Mouse (Mus musculus) kidney, embryonic 15.5 days (tissue): ENCODE results near the gene Zp3. TPM values are rescaled to one million over a fixed set of nuclear protein-coding genes. Genes with fewer than 3 reads are reported as not detected.

Experiments
- ATAC-seq: fragments of 200-750 bp; cut with Nextera tagmentation; replicated peaks from 2 replicates; pipeline ENCODE4 v1.8.0; 2017; ENCODE audit warnings: moderate TSS enrichment; ENCODE audit not compliant: low FRiP score
- H3K27ac ChIP-seq: fragments of 300-500 bp; sonication (generic); 2 replicates; pipeline ENCODE4 v1.5.1; 2015; ENCODE audit warnings: mild to moderate bottlenecking, inconsistent platforms
- H3K27me3 ChIP-seq: fragments of 300-500 bp; sonication (generic); 2 replicates; pipeline ENCODE4 v1.6.1; 2015; ENCODE audit warnings: inconsistent platforms
- H3K36me3 ChIP-seq: fragments of 300-500 bp; sonication (generic); 2 replicates; pipeline ENCODE4 v1.6.1; 2015; ENCODE audit warnings: inconsistent platforms
- H3K4me1 ChIP-seq: fragments of 300-500 bp; sonication (generic); 2 replicates; pipeline ENCODE4 v1.6.1; 2015; ENCODE audit warnings: inconsistent platforms
- H3K4me2 ChIP-seq: fragments of 300-500 bp; sonication (generic); 2 replicates; pipeline ENCODE4 v1.6.1; 2015; ENCODE audit warnings: moderate library complexity, mild to moderate bottlenecking, inconsistent platforms
- H3K4me3 ChIP-seq: fragments of 300-500 bp; sonication (generic); replicated peaks from 2 replicates; pipeline ENCODE4 v1.5.1; 2015; ENCODE audit warnings: mild to moderate bottlenecking, inconsistent platforms
- H3K9ac ChIP-seq: fragments of 300-500 bp; sonication (generic); 2 replicates; pipeline ENCODE4 v1.6.1; 2015; ENCODE audit warnings: mild to moderate bottlenecking, inconsistent platforms
- H3K9me3 ChIP-seq: fragments of 300-500 bp; sonication (generic); replicated peaks from 2 replicates; pipeline ENCODE4 v1.6.1; 2016; ENCODE audit warnings: inconsistent platforms
- WGBS: fragments of 180-500 bp; shearing (Covaris S2); methylation state at CpG from one replicate; pipeline ENCODE4 v1.1.7; 2015; ENCODE audit warnings: mixed read lengths; 5-methylcytosine and 5-hydroxymethylcytosine counted together
- polyA plus RNA-seq: library from polyadenylated mRNA; unstranded; fragments of >200 nt; fragmentation: Nextera tagmentation; extraction: Ambion mirVana; gene quantifications from 2 replicates; pipeline ENCODE4 v1.2.1, GENCODE M21; 2015

The Zp3 gene
- polyA plus RNA-seq, 1 experiment from 2014 or later: 0.30 TPM

- 80% methylated on average over 10 of the region's 10 CpGs for WGBS
- no peaks in the 10 kb centered on the region for H3K9me3 ChIP-seq
- H3K4me3 ChIP-seq: no peak overlapping the region
- peak overlapping the region; percentile 45 for H3K27ac ChIP-seq
- ATAC-seq: no peak
- H3K4me2 ChIP-seq: no peak overlapping the region
- peaks cover 30% of the 10 kb centered on the region for H3K4me1 ChIP-seq
- H3K36me3 ChIP-seq: peaks cover 50% of the 10 kb centered on the region
- no peak overlapping the region for H3K9ac ChIP-seq
- H3K27me3 ChIP-seq: no peaks in the 10 kb centered on the region
Measured at GRCm38 (mm10) chr5:136016014-136016876, 36.3 kb downstream of the Zp3 start.

- no peak overlapping the region; the same call in 1 of the 2 replicates for H3K27ac ChIP-seq
- H3K4me3 ChIP-seq: no peak overlapping the region
- H3K36me3 ChIP-seq: peaks cover 47% of the 10 kb centered on the region
- no peak for ATAC-seq
- no peak overlapping the region for H3K4me2 ChIP-seq
- H3K9me3 ChIP-seq: no peaks in the 10 kb centered on the region
- no peak overlapping the region for H3K9ac ChIP-seq
- no peaks in the 10 kb centered on the region for H3K27me3 ChIP-seq
- H3K4me1 ChIP-seq: peaks cover 30% of the 10 kb centered on the region
- WGBS: 86% methylated on average over 6 of the region's 6 CpGs
Measured at GRCm38 (mm10) chr5:136017262-136017661, 37.4 kb downstream of the Zp3 start.

GRCm38 (mm10) chr5:136018726-136019125, 38.8 kb downstream of the Zp3 start:
- no peak overlapping the region for H3K4me2 ChIP-seq
- H3K4me3 ChIP-seq: no peak overlapping the region
- peaks cover 30% of the 10 kb centered on the region for H3K4me1 ChIP-seq
- 88% methylated on average over 2 of the region's 2 CpGs for WGBS
- H3K36me3 ChIP-seq: peaks cover 38% of the 10 kb centered on the region
- ATAC-seq: no peak
- H3K9me3 ChIP-seq: no peaks in the 10 kb centered on the region
- H3K27ac ChIP-seq: no peak overlapping the region
- H3K27me3 ChIP-seq: no peaks in the 10 kb centered on the region
- no peak overlapping the region for H3K9ac ChIP-seq

- no peak for ATAC-seq
Measured at GRCm38 (mm10) chr5:136019907-136020306, 40.0 kb downstream of the Zp3 start.

DNA sequence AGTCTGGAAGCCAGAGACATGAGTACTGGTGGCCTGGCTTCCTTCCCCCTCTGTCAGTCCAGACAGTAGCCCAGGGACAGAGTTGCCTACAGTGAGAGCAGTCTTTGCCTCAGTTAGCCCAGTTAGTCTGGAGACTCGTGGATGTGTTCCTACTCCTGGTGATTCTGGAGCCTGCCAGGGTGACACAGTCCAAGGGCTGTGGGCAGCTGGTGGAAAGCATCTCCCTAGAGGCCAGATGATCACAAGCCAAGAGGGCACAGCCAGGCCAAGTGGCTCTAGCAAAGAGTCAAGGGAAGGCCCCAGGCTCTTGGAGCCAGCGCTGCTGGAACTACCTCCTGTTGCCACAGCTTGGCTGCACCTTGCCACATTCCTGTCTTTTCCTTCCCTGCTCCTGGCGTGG, 45.8 kb downstream of the Zp3 start:
- Histone ChIP-seq H3K4me1 (peaks cover 7% of the 10 kb centered on the region; the same call in 1 of the 2 replicates), H3K9me3 (no peaks in the 10 kb centered on the region), H3K27me3 (no peaks in the 10 kb centered on the region), H3K4me2 (no peak overlapping the region), H3K36me3 (peaks cover 71% of the 10 kb centered on the region), H3K4me3 (no peak overlapping the region), H3K27ac (no peak overlapping the region), H3K9ac (no peak overlapping the region)
- 81% methylated on average over 3 of the region's 3 CpGs for WGBS
- ATAC-seq: no peak

More at GRCm38 (mm10) chr5:136019907-136020306, 40.0 kb downstream of the Zp3 start:
- no peak overlapping the region for H3K4me2 ChIP-seq
- 23% methylated on average over 1 of the region's 1 CpGs for WGBS
- 0 out of 2 replicates have a peak overlapping the region, but pooled peaks have one; percentile 6 for H3K27ac ChIP-seq
- no peaks in the 10 kb centered on the region for H3K27me3 ChIP-seq
- H3K9me3 ChIP-seq: no peaks in the 10 kb centered on the region
- peaks cover 26% of the 10 kb centered on the region for H3K4me1 ChIP-seq
- H3K9ac ChIP-seq: 0 out of 2 replicates have a peak overlapping the region, but pooled peaks have one; percentile 31
- H3K4me3 ChIP-seq: no peak overlapping the region
- peaks cover 41% of the 10 kb centered on the region for H3K36me3 ChIP-seq

DNA sequence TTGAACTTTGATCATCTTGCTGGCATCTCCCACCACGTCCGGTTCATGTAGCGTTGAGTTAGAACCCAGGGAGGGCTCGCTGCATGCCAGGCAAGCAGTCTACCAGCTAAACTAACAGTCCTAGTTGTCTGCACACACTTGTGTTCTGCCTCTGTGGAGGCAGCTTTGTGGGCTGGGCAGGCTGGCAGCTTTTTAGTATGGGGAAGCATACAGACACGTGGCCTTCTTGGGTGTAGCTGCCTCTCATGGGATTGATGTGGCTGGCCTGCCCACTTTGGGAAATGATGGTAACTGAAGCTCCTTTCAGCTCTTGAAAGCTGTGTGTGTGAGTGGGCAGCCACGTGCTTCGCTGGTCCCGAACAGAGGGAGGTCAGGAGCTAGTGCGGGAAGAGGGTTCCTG, 47.0 kb downstream of the Zp3 start:
- Histone ChIP-seq H3K4me2 (no peak overlapping the region), H3K9ac (no peak overlapping the region), H3K4me3 (no peak overlapping the region), H3K27ac (no peak overlapping the region), H3K9me3 (no peaks in the 10 kb centered on the region), H3K4me1 (peaks cover 7% of the 10 kb centered on the region; the same call in 1 of the 2 replicates), H3K27me3 (no peaks in the 10 kb centered on the region), H3K36me3 (peaks cover 80% of the 10 kb centered on the region)
- WGBS: 69% methylated on average over 9 of the region's 9 CpGs
- no peak for ATAC-seq

- Histone ChIP-seq H3K4me2 (no peak overlapping the region), H3K9me3 (no peaks in the 10 kb centered on the region), H3K27me3 (no peaks in the 10 kb centered on the region), H3K36me3 (peaks cover 83% of the 10 kb centered on the region), H3K4me3 (no peak overlapping the region), H3K4me1 (peaks cover 7% of the 10 kb centered on the region; the same call in 1 of the 2 replicates), H3K27ac (no peak overlapping the region), H3K9ac (no peak overlapping the region)
- ATAC-seq: no peak
- WGBS: 84% methylated on average over 11 of the region's 11 CpGs
Measured at GRCm38 (mm10) chr5:136027612-136028311, 47.9 kb downstream of the Zp3 start.

DNA sequence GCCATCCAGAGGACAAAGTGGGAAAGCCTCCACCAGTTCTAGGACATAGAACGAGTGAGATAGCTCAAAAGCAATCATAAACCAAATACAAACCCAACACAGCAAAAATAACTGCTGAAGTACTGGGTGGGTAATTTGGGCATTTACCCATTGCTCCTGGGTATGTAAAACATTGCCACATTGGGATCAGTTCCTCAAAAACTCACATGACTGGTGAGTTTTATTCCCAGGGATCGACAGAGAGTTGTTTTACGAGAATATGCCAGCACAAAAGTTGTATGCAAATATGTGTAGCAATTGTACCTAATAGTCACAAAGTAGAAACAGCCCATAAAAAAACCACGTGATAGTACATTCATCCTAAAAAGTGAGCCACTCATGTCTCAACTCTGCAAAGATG, 55.0 kb downstream of the Zp3 start:
- WGBS: 87% methylated on average over 4 of the region's 4 CpGs
- peaks cover 32% of the 10 kb centered on the region for H3K36me3 ChIP-seq
- H3K27ac ChIP-seq: no peak overlapping the region
- no peak overlapping the region for H3K9ac ChIP-seq
- H3K27me3 ChIP-seq: no peaks in the 10 kb centered on the region
- H3K4me2 ChIP-seq: no peak overlapping the region
- ATAC-seq: no peak
- peaks cover 1% of the 10 kb centered on the region; the same call in 1 of the 2 replicates for H3K4me1 ChIP-seq
- H3K4me3 ChIP-seq: no peak overlapping the region
- no peaks in the 10 kb centered on the region for H3K9me3 ChIP-seq

DNA sequence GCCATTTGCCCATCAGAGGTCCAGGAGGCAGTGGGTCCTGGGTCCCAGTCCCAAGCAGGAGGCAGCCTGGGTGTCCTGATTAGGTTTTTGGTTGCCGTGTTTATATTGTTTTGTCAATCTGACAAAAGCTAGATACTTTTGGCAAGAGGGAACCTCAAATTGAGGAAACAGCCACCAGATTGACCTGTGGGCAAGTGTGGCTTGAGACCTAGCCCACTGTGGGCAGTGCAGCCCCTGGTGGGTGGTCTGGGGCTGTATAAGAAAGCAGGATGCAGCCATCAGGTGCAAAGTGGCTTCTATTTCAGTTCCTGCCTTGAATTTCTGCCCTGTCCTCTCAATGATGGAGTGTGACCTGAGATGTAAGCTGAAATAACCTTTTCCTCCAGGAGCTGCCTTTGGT, 55.4 kb downstream of the Zp3 start:
- Histone ChIP-seq H3K4me1 (peaks cover 5% of the 10 kb centered on the region; the same call in 1 of the 2 replicates), H3K27ac (no peak overlapping the region)

GRCm38 (mm10) chr5:136036667-136037066, 56.8 kb downstream of the Zp3 start:
- Histone ChIP-seq H3K4me1 (peaks cover 13% of the 10 kb centered on the region; the same call in 1 of the 2 replicates), H3K4me2 (no peak overlapping the region), H3K36me3 (peaks cover 14% of the 10 kb centered on the region), H3K27me3 (no peaks in the 10 kb centered on the region), H3K9ac (no peak overlapping the region), H3K4me3 (no peak overlapping the region), H3K9me3 (no peaks in the 10 kb centered on the region), H3K27ac (no peak overlapping the region)
- ATAC-seq: no peak
- WGBS: 88% methylated on average over 1 of the region's 1 CpGs

More for the DNA sequence above, 55.4 kb downstream of the Zp3 start:
- no peak overlapping the region for H3K4me2 ChIP-seq
- WGBS: 91% methylated on average over 1 of the region's 1 CpGs
- peaks cover 28% of the 10 kb centered on the region for H3K36me3 ChIP-seq
- H3K27me3 ChIP-seq: no peaks in the 10 kb centered on the region
- no peak overlapping the region for H3K4me3 ChIP-seq
- no peak for ATAC-seq
- no peak overlapping the region for H3K9ac ChIP-seq
- no peaks in the 10 kb centered on the region for H3K9me3 ChIP-seq
